ENCODE assay signal across 22 mouse cellular contexts in genomic region chr2:47074191-47074590, GRCm38 (mm10).
"Had no signal": no experiment of that assay in that cellular context is flagged by ENCODE, and none has a peak within 500 bp of the region (broad histone marks: within the 10 kb centered on the region; RNA-seq: fewer than 3 reads in every experiment).

No protein-coding gene starts in this region.

- DNase-seq: heart, postnatal 10 days; heart, postnatal 14 days; heart, postnatal 36 days; heart, postnatal 4 days; kidney, adult 11 months; kidney, adult 18-20 months; kidney, adult 2 months; kidney, adult 8-10 months; kidney, adult 9 months; kidney, postnatal 10 days; kidney, postnatal 14 days; kidney, postnatal 25 days; kidney, postnatal 36 days; kidney, postnatal 4 days; layer of hippocampus, adult 9-11 months; layer of hippocampus, postnatal 36 days had no signal

- ATAC-seq: hindbrain, embryonic 16.5 days; hindbrain, postnatal 0 days; inflammation-experienced regulatory T-cells, adult 6 months; intestine, embryonic 15.5 days; intestine, embryonic 16.5 days; intestine, postnatal 0 days had no signal
